Mouse (Mus musculus) retina, embryonic 14.5 days (tissue): Measurements from ENCODE around the gene Cst9.

ENCODE experiments used
- DNase-seq: peaks from one replicate; pipeline ENCODE4 v3.0.0-alpha.2; 2015; ENCODE audit warnings: low spot score

The Cst9 gene

DNA sequence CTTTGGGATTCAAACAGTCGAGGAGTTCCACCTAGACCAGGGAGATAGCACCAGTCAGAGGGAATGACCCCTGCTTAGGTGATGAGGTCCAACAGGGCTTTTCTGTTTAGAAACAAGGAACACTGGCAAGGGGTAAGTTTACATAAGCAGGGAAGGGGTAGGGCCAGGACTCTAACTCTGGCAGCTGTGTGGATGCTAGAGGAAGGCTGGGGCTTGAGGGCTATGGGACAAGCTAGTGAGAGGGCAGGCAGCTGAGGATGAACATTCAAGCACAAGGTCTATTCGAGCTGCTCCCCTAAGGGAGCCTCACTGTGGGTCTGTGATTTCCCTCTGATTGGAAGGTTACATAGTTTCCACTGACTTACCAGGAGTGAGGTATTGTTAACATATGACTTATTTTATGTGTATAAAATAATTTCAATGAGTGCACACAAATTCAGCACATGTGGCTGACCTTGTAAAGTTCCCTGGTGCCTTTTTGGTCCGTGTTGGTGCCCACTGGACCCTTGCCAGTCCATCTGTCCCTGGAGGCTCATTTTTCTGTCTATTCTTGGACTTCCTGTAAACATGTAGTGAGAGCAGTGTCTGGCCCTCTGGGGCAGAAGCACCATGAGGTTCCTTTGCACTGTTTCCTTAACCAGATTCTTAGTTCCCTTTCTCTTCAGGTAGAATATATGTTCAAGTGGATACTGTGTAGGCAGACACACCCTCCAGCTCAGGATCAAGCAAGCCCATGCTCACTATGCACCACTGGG, 42.2 kb downstream of the Cst9 start:
- DNase-seq, result no peak

DNA sequence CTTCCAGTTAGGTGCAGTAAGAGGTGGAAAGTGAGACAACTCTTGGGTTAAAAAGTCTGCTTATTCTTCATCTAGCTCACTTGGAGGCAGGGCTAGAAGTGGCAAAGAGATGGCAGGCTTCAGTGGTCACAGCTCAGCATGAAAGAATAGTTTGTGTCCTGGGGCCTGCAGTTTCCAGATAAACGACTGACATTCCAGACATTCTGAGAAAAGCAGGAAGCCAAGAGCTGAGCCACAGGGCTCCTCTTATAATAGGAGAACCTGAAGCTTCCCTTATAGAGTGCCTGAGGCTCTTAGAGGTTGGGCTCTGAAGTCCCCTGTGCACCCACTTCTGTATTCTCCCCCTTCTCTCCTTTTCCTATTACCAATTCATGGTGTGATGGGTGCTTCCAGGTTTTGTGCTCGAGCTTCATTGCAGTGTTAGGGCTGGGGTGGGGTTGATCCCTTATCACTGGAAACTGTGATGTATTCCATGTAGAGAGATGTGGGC, 43.7 kb downstream of the Cst9 start:
- DNase-seq, result no peak

DNA sequence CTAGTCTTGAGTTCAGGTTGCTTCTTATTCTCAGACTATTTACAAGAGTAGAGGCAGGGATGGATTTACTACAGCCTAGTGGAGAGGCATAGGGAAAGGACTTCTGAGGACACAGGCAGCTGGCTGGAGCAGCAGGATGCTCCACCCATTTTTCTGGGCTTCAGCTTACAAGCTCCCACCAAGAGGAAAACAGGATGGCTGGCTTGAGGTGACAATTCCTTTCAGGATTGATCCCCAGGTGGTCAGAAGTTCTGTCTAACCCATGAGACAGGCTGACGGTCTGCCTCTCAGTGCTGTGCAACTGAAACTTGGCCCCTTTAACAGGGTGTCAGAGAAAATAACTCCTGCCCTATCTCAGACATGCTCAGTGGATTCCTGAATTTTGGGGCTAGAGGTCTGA, 44.3 kb downstream of the Cst9 start:
- no peak for DNase-seq

DNA sequence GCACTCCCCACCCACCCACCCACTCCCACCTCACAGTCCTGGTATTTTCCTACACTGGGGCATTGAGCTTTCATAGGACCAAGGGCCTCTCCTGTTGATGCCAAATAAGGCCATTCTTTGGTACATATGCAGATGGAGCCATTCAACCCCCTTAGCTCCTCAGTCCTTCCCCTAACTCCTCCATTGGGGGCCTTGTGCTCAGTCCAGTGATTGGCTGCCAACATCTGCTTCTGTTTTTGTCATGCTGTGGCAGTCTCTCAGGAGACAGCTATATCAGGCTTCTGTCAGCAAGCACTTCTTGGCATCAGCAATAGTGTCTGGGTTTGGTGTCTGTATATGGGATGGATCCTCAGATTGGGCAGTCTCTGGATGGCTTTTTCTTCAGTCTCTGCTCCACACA, 49.8 kb downstream of the Cst9 start:
- DNase-seq, result no peak
